Mouse (Mus musculus) cerebellum, adult 2 months (tissue): ENCODE data around the gene Pknox2. TPM values are rescaled to one million over a fixed set of nuclear protein-coding genes. Genes with fewer than 3 reads are reported as not detected.

Source experiments
- DNase-seq, 2 experiments: peaks; one replicate each; pipeline ENCODE4 v3.0.0; 2021
- H3K27ac ChIP-seq: fragments of 200-500 bp; 2 replicates; pipeline ENCODE4 v1.5.1; 2012; ENCODE audit warnings: low read length, control low read depth, inconsistent platforms; ENCODE audit not compliant: insufficient read depth
- H3K27me3 ChIP-seq: fragments of 200-500 bp; 2 replicates; pipeline ENCODE4 v1.6.1; 2012; ENCODE audit warnings: inconsistent platforms, mild to moderate bottlenecking, low read length, moderate library complexity; ENCODE audit not compliant: control insufficient read depth, insufficient read depth
- H3K4me1 ChIP-seq: fragments of 200-500 bp; 2 replicates; pipeline ENCODE4 v1.6.1; 2011; ENCODE audit warnings: low read length; ENCODE audit not compliant: control insufficient read depth, insufficient read depth
- H3K4me3 ChIP-seq: fragments of 200-500 bp; replicated peaks from 2 replicates; pipeline ENCODE3; 2011; ENCODE audit warnings: mild to moderate bottlenecking, low read depth, low read length, control low read depth; ENCODE audit not compliant: insufficient read depth
- CTCF ChIP-seq: fragments of 200-500 bp; IDR thresholded peaks from 2 replicates; pipeline ENCODE4 v1.5.1; 2011; ENCODE audit warnings: low read depth, mild to moderate bottlenecking, control low read depth, low read length, moderate library complexity, borderline replicate concordance; ENCODE audit not compliant: insufficient read depth
- POLR2A ChIP-seq: fragments of 200-500 bp; IDR thresholded peaks from 2 replicates; pipeline ENCODE4 v1.6.1; 2011; ENCODE audit warnings: low read length, control low read depth, borderline replicate concordance; ENCODE audit not compliant: insufficient read depth
- WGBS: fragments of 180-500 bp; shearing (Covaris S2); methylation state at CpG from one replicate; pipeline ENCODE4 v1.1.7; 2018; 5-methylcytosine and 5-hydroxymethylcytosine counted together
- polyA plus RNA-seq: library from polyadenylated mRNA; depleted of rRNA; stranded (reverse); fragments of >200 nt; gene quantifications from 2 replicates; pipeline ENCODE4 v1.2.3, GENCODE M21; 2012

Pknox2 gene
- polyA plus RNA-seq, 1 experiment: 23.4 TPM

- Histone ChIP-seq H3K27me3 (no peaks in the 10 kb centered on the region), H3K4me1 (peaks cover 35% of the 10 kb centered on the region), H3K27ac (peak overlapping the region; percentile 64), H3K4me3 (no peak overlapping the region)
- DNase-seq: peak; percentile 50 to 74
- TF ChIP-seq CTCF: no peak
- WGBS: 18% methylated on average over 4 of the region's 4 CpGs
Observed at GRCm38 (mm10) chr9:36864862-36865813, 282.1 kb downstream of the Pknox2 start.

- H3K4me3 ChIP-seq: no peak overlapping the region
- TF ChIP-seq POLR2A (no peak), CTCF (no peak)
- H3K27me3 ChIP-seq: no peaks in the 10 kb centered on the region
- WGBS: 60% methylated on average over 3 of the region's 3 CpGs
- peaks cover 31% of the 10 kb centered on the region for H3K4me1 ChIP-seq
- no peak for DNase-seq
- no peak overlapping the region for H3K27ac ChIP-seq
Observed at GRCm38 (mm10) chr9:36863694-36864093, 283.5 kb downstream of the Pknox2 start.

- no peak for TF ChIP-seq POLR2A
- TF ChIP-seq CTCF: no peak
- Histone ChIP-seq H3K4me1 (peaks cover 29% of the 10 kb centered on the region), H3K4me3 (no peak overlapping the region), H3K27me3 (no peaks in the 10 kb centered on the region), H3K27ac (no peak overlapping the region)
- DNase-seq: no peak
- 85% methylated on average over 2 of the region's 2 CpGs for WGBS
Observed at GRCm38 (mm10) chr9:36862576-36862975, 284.6 kb downstream of the Pknox2 start.

GRCm38 (mm10) chr9:36858677-36859076 lies 288.5 kb downstream of the Pknox2 start:
- peaks cover 22% of the 10 kb centered on the region for H3K4me1 ChIP-seq
- H3K27me3 ChIP-seq: no peaks in the 10 kb centered on the region
- WGBS: 10% methylated on average over 4 of the region's 4 CpGs
- H3K4me3 ChIP-seq: no peak overlapping the region
- DNase-seq: peak; percentile 88 to 97
- TF ChIP-seq POLR2A: no peak
- TF ChIP-seq CTCF: peak; percentile 55; the same call in 1 of the 2 replicates
- H3K27ac ChIP-seq: no peak overlapping the region

- H3K4me3 ChIP-seq: no peak overlapping the region
- 50% methylated on average over 8 of the region's 8 CpGs for WGBS
- H3K27ac ChIP-seq: peak overlapping the region; percentile 88
Observed at GRCm38 (mm10) chr9:36857476-36858117, 289.6 kb downstream of the Pknox2 start.

GRCm38 (mm10) chr9:36856351-36856750 lies 290.9 kb downstream of the Pknox2 start:
- WGBS: 55% methylated on average over 2 of the region's 2 CpGs
- Histone ChIP-seq H3K27me3 (no peaks in the 10 kb centered on the region), H3K4me3 (no peak overlapping the region), H3K4me1 (peaks cover 22% of the 10 kb centered on the region), H3K27ac (no peak overlapping the region)
- no peak for DNase-seq
- TF ChIP-seq CTCF (no peak), POLR2A (no peak)

More at GRCm38 (mm10) chr9:36857476-36858117, 289.6 kb downstream of the Pknox2 start:
- no peak for TF ChIP-seq POLR2A
- TF ChIP-seq CTCF: no peak
- Histone ChIP-seq H3K4me1 (peaks cover 22% of the 10 kb centered on the region), H3K27me3 (no peaks in the 10 kb centered on the region)
- DNase-seq: no peak

GRCm38 (mm10) chr9:36852175-36852574 lies 295.0 kb downstream of the Pknox2 start:
- TF ChIP-seq POLR2A: no peak
- TF ChIP-seq CTCF: no peak
- 56% methylated on average over 2 of the region's 2 CpGs for WGBS
- no peak overlapping the region for H3K27ac ChIP-seq
- peaks cover 7% of the 10 kb centered on the region for H3K4me1 ChIP-seq
- no peak overlapping the region for H3K4me3 ChIP-seq
- no peaks in the 10 kb centered on the region for H3K27me3 ChIP-seq
- no peak for DNase-seq
